In genomic region chr7:71041388-71041787, GRCm38 (mm10) we compare ENCODE assay signal across 16 mouse cellular contexts.
"Had no signal": no experiment of that assay in that cellular context is flagged by ENCODE, and none has a peak within 500 bp of the region (broad histone marks: within the 10 kb centered on the region; RNA-seq: fewer than 3 reads in every experiment).

No protein-coding gene starts in this region.

- H3K36me3 ChIP-seq: limb, embryonic 12.5 days; limb, embryonic 15.5 days; midbrain, embryonic 13.5 days had no signal

- H3K4me2 ChIP-seq: limb, embryonic 12.5 days; limb, embryonic 15.5 days; liver, embryonic 11.5 days; lung, embryonic 14.5 days; midbrain, embryonic 13.5 days had no signal

- H3K9me3 ChIP-seq: limb, embryonic 12.5 days; limb, embryonic 15.5 days; midbrain, embryonic 13.5 days had no signal

- H3K27ac ChIP-seq: kidney, postnatal 0 days; layer of hippocampus, adult 2 months; left cerebral cortex, adult 2 months; limb, embryonic 12.5 days; limb, embryonic 15.5 days; liver, embryonic 14.5 days; macrophage; midbrain, embryonic 13.5 days had no signal

- H3K4me3 ChIP-seq: layer of hippocampus, adult 2 months; left cerebral cortex, adult 2 months; limb, embryonic 12.5 days; limb, embryonic 15.5 days; midbrain, embryonic 13.5 days had no signal

- H3K9ac ChIP-seq: limb, embryonic 12.5 days; limb, embryonic 15.5 days; liver, embryonic 14.5 days; liver, postnatal 0 days; lung, embryonic 14.5 days; midbrain, embryonic 13.5 days had no signal

- ATAC-seq: liver, postnatal 0 days; lung, postnatal 0 days; midbrain, embryonic 13.5 days had no signal

- DNase-seq: kidney, postnatal 25 days; layer of hippocampus, adult 9-11 months; liver, postnatal 0 days; lung, embryonic 14.5 days; thymus, adult 18-20 months; thymus, postnatal 36 days had no signal

- H3K27me3 ChIP-seq: limb, embryonic 15.5 days; midbrain, embryonic 13.5 days had no signal
